Mouse (Mus musculus) adrenal gland, adult 8-10 months (tissue): Measurements from ENCODE around the gene Ap3m1. TPM values are rescaled to one million over a fixed set of nuclear protein-coding genes. Genes with fewer than 3 reads are reported as not detected.

Source experiments
- DNase-seq: peaks from one replicate; pipeline ENCODE4 v3.0.0; 2022
- total RNA-seq, 4 experiments: library from RNA; stranded (reverse); gene quantifications; 2 replicates each; pipeline ENCODE4 v1.2.4; 2022

Ap3m1 gene
- total RNA-seq, 4 experiments from 2014 or later: 97.7 to 120 (median 110) TPM

- no peak for DNase-seq
Observed at GRCm38 (mm10) chr14:21069594-21069993, 17.3 kb upstream of the Ap3m1 start.

GRCm38 (mm10) chr14:21065490-21066162 is 13.3 kb upstream of the Ap3m1 start:
- no peak for DNase-seq

- no peak for DNase-seq
Observed at GRCm38 (mm10) chr14:21064321-21064720, 12.0 kb upstream of the Ap3m1 start.

DNA sequence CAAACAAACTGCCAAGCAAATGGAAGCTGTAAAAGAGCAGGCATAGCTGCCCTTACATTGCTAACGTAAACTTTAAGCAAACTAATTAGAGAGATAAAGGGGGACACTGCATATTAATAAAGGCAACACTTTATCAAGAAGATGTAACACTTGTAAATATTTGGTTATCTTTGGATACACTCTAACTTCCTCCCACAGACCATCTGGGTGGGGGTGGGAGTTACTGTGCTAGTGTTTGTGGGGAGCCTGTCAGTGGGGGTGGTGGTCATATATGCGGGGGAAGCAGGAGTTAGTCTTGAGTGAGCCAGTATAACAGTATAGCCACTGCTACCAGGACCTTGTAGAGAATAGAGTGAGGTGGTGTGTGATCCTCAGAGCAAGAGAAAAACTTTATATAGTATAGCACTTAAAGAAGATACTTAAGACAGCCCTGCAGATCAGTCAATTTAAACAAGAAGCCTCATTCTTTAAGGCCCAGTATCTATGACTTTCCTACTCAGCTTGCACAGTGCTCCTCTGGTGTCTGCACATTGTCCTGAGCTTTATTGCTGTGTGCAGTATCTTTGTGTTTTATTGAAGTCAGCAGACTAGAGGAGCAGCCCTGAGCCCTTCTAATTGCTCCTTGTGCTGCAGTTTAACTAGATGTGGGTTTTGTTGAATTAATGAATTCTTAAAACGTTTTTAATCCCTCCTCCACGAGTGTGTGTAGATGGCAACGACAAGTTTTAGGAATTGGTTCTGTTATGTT is 10.6 kb upstream of the Ap3m1 start:
- no peak for DNase-seq

DNA sequence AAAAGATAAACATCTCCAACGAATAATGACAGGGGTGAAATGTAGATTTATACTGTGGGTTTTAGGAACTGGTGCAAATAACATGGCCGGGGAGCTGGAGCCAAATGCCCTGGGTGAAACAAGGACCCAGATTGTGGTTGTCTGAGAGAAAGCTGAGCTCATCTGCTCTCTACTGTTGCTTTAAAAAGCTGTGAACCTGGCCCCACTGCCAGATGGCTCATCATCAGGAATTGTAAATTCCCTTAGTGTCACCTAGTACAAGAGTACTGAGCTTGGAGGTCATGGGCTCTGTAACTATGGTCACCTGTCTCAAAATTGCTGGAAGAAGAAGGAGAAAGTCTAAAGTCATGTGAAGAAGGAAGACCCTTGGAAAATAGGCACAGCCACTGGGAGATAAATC is 6.7 kb upstream of the Ap3m1 start:
- no peak for DNase-seq

GRCm38 (mm10) chr14:21053586-21053985 is 1.3 kb upstream of the Ap3m1 start:
- no peak for DNase-seq

DNA sequence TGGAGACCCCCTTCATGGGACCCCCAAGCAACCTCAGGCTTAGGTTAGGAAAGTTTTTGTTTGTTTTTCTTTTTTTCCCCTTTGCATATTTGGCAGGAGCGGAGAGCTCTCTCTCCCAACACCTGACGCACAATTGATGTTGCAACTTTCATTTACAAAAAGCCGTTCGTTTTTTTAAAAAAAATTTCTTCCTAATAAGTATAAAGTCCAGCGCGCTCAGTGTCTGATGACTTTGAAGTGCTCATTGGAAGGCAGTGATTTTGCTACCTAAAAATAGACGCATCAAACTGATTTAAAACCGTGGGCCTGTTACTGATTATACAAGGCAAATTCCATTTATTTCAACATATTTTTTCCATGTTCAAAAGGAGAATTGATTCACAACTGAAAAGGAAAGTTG is 843 bp upstream of the Ap3m1 start:
- no peak for DNase-seq

DNA sequence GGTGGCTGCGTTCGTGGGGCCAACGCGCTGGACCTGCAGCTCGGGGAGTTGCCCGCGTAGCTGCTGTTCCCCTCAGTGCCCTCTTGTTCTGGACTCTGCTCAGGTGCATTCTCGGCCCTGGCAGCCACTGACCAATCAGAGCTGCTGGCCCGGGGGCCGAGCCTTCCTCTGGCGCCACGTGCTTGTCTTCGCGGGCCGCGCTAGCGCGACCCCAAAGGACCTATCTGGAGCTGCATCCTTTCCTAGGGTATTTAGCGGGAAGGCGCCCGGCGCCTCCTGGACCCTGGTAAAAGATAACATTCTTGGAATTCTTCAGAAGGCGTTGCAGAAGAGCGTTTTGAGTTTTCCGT is 448 bp upstream of the Ap3m1 start:
- peak; percentile 69 for DNase-seq

DNA sequence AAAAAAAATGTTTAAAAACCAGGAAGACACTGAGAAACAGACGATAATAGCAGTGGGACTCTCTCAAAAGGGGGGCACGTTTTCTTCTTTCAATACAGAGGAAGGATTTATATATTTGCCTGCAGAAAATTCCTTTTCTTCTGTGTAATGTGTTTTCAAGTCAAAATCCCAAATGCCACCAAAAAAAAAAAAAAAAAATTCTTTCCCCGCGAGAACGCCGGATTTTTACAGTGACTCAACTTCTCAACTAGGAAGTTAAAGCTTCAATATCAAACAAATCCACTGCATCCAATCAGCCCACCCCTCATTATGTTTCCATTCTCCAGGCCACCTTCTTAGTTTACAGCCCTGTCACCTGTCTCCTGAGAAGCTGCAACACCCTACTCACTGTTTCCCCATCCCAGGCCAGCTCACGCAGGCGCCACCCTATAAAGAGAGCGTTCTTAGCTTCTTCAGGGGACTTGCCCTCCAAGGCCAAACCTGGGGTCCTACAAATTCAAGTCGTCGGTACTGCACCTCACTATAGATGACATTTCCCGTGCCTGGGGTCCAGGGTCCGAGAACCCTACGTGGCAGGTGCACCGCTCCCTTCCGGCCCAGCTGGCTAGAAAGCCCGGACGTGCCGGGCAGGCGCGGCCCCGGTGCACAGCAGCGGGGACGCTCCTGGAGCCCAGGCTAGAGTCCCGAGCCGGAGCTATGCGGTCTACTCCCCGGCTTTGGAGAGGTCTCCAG is 762 bp downstream of the Ap3m1 start:
- DNase-seq: no peak

DNA sequence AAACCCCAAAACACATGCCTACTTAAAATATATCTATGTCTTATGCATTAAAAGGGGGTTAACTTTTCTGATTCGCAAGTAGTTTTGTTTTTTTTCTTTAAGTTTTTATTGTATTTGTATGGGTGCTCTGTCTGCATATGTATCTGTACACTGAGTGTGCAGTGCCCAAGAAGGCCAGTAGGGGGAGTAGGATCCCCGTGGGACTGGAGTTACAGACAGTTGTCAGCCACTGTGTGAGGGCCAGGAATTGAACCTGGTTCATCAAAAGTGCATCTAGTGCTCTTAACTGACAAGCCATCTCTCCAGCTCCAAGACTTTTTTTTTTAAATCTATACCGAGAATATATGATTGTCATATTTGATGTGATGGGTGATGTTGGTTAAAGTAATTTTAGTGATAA is 1.6 kb downstream of the Ap3m1 start:
- DNase-seq: no peak

GRCm38 (mm10) chr14:21048879-21049278 is 3.4 kb downstream of the Ap3m1 start:
- DNase-seq: no peak

DNA sequence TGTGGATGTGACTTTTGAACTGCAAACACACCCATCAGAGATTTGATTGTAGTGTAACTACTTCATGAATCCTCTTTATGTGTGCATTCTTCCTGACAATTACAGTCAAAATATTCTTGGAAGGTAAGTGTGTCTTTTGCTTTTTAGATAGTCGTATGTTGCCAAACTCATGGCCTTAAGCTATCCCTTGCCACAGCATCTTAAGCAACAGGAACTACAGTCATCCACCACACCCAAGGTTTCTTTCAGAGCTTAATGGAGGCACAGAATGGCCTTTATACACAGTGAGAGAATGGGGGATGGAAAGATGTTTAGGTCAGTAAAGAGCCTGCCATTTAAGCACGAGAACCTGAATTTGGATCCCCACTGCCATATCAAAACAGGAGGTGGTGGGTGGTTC is 4.5 kb downstream of the Ap3m1 start:
- DNase-seq: no peak

- no peak for DNase-seq
Observed at GRCm38 (mm10) chr14:21039623-21040022, 12.7 kb downstream of the Ap3m1 start.

DNA sequence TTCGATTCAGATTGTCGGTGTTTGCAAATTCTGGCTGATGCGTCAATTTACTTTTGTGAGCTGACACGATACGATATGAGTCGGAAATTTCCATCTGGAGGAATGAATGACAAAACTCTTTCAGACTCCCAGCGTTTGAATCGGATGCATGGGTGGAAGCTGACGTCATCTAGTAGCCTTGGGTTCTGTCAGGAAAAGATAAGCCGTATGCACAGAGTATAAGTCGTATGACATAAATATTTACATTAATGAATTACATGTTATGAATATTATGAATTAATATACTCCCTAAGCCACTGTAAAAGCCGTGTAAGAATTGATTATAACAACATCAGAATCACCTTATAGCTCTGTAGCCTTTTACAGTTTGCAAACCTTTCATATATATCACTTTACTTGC is 13.2 kb downstream of the Ap3m1 start:
- no peak for DNase-seq

DNA sequence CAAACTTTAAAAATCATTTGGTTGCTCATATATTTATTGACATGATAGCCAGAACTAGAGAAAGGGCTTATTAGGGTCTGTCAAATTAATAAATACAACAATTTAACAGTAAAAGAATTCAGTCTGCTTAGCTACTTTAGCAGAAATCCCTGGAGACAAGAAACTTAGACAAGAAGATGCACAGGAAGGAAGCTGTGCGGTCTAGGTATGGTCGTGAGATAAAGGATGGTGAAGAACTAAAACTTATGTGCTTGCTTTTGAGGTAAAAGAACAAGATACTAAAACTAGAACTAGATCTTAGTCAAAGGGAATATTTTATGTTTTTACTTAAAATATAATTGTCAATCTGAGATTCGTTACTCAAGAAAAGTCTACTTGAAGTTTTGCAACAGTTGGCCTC is 17.5 kb downstream of the Ap3m1 start:
- DNase-seq: no peak

- DNase-seq: no peak
Observed at GRCm38 (mm10) chr14:21034271-21034670, 18.0 kb downstream of the Ap3m1 start.

GRCm38 (mm10) chr14:21031783-21032511 is 20.4 kb downstream of the Ap3m1 start:
- DNase-seq: peak; percentile 55

DNA sequence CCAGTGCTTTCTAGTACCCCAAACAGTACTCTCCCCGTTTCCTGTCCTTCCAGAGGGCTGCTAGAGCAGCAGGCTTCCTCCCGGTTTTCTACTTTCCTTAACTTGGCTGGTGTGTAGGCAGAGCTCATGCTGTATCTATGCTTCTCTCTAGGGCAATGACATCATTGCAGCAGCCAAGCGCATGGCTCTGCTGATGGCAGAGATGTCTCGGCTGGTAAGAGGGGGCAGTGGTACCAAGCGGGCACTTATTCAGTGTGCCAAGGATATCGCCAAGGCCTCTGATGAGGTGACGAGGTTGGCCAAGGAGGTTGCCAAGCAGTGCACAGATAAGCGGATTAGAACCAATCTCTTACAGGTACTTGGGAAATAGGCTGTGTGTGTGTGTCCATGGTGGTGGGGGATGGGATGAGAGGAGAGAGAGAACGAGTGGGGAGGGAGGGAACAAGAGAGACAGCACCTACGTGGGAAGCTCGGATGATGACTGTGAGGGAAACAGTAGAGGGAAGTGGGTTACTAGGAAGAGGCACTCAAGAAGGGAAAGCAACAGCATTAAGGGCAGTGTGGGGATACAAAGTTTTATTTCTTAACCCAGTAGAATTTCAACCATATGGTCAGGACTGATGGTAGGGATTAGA is 23.2 kb downstream of the Ap3m1 start:
- DNase-seq: no peak

- DNase-seq: no peak
Observed at GRCm38 (mm10) chr14:21027542-21027941, 24.8 kb downstream of the Ap3m1 start.

GRCm38 (mm10) chr14:21020435-21020834 is 31.9 kb downstream of the Ap3m1 start:
- DNase-seq: no peak

- DNase-seq: no peak
Observed at GRCm38 (mm10) chr14:21018977-21019376, 33.3 kb downstream of the Ap3m1 start.

DNA sequence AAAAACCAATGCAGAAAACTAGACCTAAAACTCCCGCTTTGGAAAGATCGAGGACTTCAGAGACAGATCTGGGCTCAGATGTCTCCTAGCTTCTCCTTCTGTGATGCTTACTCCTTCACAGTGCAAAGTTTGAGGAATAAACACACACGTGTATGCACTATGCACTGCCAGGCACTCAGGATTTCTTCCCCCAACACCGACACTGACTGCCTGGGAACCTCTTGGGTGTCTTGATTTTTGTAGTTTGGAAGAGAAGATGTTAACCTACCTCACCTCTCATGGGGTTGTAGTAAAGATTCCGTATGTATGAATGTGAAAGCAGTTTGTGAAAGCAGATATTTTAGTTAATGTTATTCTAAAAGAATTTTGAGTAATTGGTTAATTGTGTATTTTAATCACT is 34.4 kb downstream of the Ap3m1 start:
- DNase-seq: no peak
